Mouse (Mus musculus): ENCODE measurements at regions not wholly inside any gene's neighbourhood (a gene's known extent, or its start where the extent isn't known, plus 50 kb on each side); places are given as distances from the start of the nearest gene placed in this dataset.

- WGBS (ENCODE audit: insufficient replicate concordance): 47% methylated on average over 1 of the region's 1 CpGs
- DNase-seq (no peak), ATAC-seq (ENCODE audit: low read depth) (no peak)
- H3K4me2 ChIP-seq: no peak overlapping the region
- H3K4me1 ChIP-seq (replicated peaks): no peaks in the 10 kb centered on the region
- no peak overlapping the region for H3K27ac ChIP-seq
- H3K9ac ChIP-seq: no peak overlapping the region
- no peaks in the 10 kb centered on the region for H3K36me3 ChIP-seq
- H3K27me3 ChIP-seq: no peaks in the 10 kb centered on the region
- no peaks in the 10 kb centered on the region for H3K9me3 ChIP-seq (replicated peaks)
- no peak overlapping the region for H3K4me3 ChIP-seq (replicated peaks)
Measured at GRCm38 (mm10) chr14:99434645-99435044, 136.2 kb downstream of the Klf5 start.

- H3K36me3 ChIP-seq: no peaks in the 10 kb centered on the region
- H3K4me2 ChIP-seq: no peak overlapping the region
- no peaks in the 10 kb centered on the region for H3K27me3 ChIP-seq
- no peaks in the 10 kb centered on the region for H3K9me3 ChIP-seq (replicated peaks)
- no peak overlapping the region for H3K4me3 ChIP-seq (replicated peaks)
- no peak for ATAC-seq (ENCODE audit: low read depth)
- H3K9ac ChIP-seq: no peak overlapping the region
- 53% methylated on average over 3 of the region's 3 CpGs for WGBS (ENCODE audit: insufficient replicate concordance)
- H3K4me1 ChIP-seq (replicated peaks): no peaks in the 10 kb centered on the region
- no peak overlapping the region for H3K27ac ChIP-seq
- no peak for DNase-seq
Measured at GRCm38 (mm10) chr14:99435512-99435911, 137.0 kb downstream of the Klf5 start.

- H3K9me3 ChIP-seq (replicated peaks): no peaks in the 10 kb centered on the region
- 50% methylated on average over 1 of the region's 1 CpGs for WGBS (ENCODE audit: insufficient replicate concordance)
- H3K9ac ChIP-seq: no peak overlapping the region
Measured at GRCm38 (mm10) chr14:99436051-99436450, 137.6 kb downstream of the Klf5 start.

GRCm38 (mm10) chr14:99449112-99449511 is 150.6 kb downstream of the Klf5 start:
- H3K4me1 ChIP-seq (replicated peaks): no peaks in the 10 kb centered on the region
- 24% methylated on average over 5 of the region's 5 CpGs for WGBS (ENCODE audit: insufficient replicate concordance)
- no peak for DNase-seq
- H3K4me2 ChIP-seq: no peak overlapping the region
- H3K27ac ChIP-seq: no peak overlapping the region
- no peaks in the 10 kb centered on the region for H3K36me3 ChIP-seq
- H3K9me3 ChIP-seq (replicated peaks): no peaks in the 10 kb centered on the region
- no peak for ATAC-seq (ENCODE audit: low read depth)
- no peaks in the 10 kb centered on the region for H3K27me3 ChIP-seq
- no peak overlapping the region for H3K9ac ChIP-seq
- H3K4me3 ChIP-seq (replicated peaks): no peak overlapping the region

More at GRCm38 (mm10) chr14:99436051-99436450, 137.6 kb downstream of the Klf5 start:
- H3K4me3 ChIP-seq (replicated peaks): no peak overlapping the region
- DNase-seq (no peak), ATAC-seq (ENCODE audit: low read depth) (no peak)
- H3K27ac ChIP-seq: no peak overlapping the region
- no peak overlapping the region for H3K4me2 ChIP-seq
- H3K27me3 ChIP-seq: no peaks in the 10 kb centered on the region
- no peaks in the 10 kb centered on the region for H3K4me1 ChIP-seq (replicated peaks)
- H3K36me3 ChIP-seq: no peaks in the 10 kb centered on the region

- WGBS (ENCODE audit: insufficient replicate concordance): 47% methylated on average over 5 of the region's 5 CpGs
- H3K27me3 ChIP-seq: no peaks in the 10 kb centered on the region
- no peak overlapping the region for H3K27ac ChIP-seq
- DNase-seq (no peak), ATAC-seq (ENCODE audit: low read depth) (no peak)
- H3K4me3 ChIP-seq (replicated peaks): no peak overlapping the region
- H3K9me3 ChIP-seq (replicated peaks): no peaks in the 10 kb centered on the region
- H3K9ac ChIP-seq: no peak overlapping the region
- H3K4me1 ChIP-seq (replicated peaks): no peaks in the 10 kb centered on the region
- H3K36me3 ChIP-seq: no peaks in the 10 kb centered on the region
- no peak overlapping the region for H3K4me2 ChIP-seq
Measured at GRCm38 (mm10) chr14:99449870-99450269, 151.4 kb downstream of the Klf5 start.

- no peak for DNase-seq
- H3K4me3 ChIP-seq (replicated peaks): no peak overlapping the region
Measured at GRCm38 (mm10) chr14:99451110-99451795, 152.8 kb downstream of the Klf5 start.

GRCm38 (mm10) chr14:99453916-99454315 is 155.4 kb downstream of the Klf5 start:
- DNase-seq: no peak
- Histone ChIP-seq H3K4me1 (replicated peaks) (no peaks in the 10 kb centered on the region), H3K27me3 (no peaks in the 10 kb centered on the region), H3K4me2 (no peak overlapping the region), H3K9me3 (replicated peaks) (no peaks in the 10 kb centered on the region), H3K36me3 (no peaks in the 10 kb centered on the region), H3K4me3 (replicated peaks) (no peak overlapping the region), H3K27ac (no peak overlapping the region), H3K9ac (no peak overlapping the region)
- WGBS (ENCODE audit: insufficient replicate concordance): 67% methylated on average over 12 of the region's 12 CpGs
- no peak for ATAC-seq (ENCODE audit: low read depth)

More at GRCm38 (mm10) chr14:99451110-99451795, 152.8 kb downstream of the Klf5 start:
- Histone ChIP-seq H3K9ac (no peak overlapping the region), H3K4me1 (replicated peaks) (no peaks in the 10 kb centered on the region), H3K27ac (no peak overlapping the region), H3K4me2 (no peak overlapping the region), H3K27me3 (no peaks in the 10 kb centered on the region), H3K9me3 (replicated peaks) (no peaks in the 10 kb centered on the region), H3K36me3 (no peaks in the 10 kb centered on the region)
- WGBS (ENCODE audit: insufficient replicate concordance): 74% methylated on average over 11 of the region's 11 CpGs
- ATAC-seq (ENCODE audit: low read depth): no peak

- Histone ChIP-seq H3K9me3 (replicated peaks) (no peaks in the 10 kb centered on the region), H3K36me3 (no peaks in the 10 kb centered on the region), H3K27ac (no peak overlapping the region), H3K4me2 (no peak overlapping the region), H3K9ac (no peak overlapping the region), H3K4me1 (replicated peaks) (no peaks in the 10 kb centered on the region), H3K27me3 (no peaks in the 10 kb centered on the region), H3K4me3 (replicated peaks) (no peak overlapping the region)
- DNase-seq: no peak
- ATAC-seq (ENCODE audit: low read depth): no peak
- WGBS (ENCODE audit: insufficient replicate concordance): 80% methylated on average over 10 of the region's 10 CpGs
Measured at GRCm38 (mm10) chr14:99456555-99456954, 158.1 kb downstream of the Klf5 start.

GRCm38 (mm10) chr14:99457573-99457972 is 159.1 kb downstream of the Klf5 start:
- ATAC-seq (ENCODE audit: low read depth): no peak
- no peaks in the 10 kb centered on the region for H3K4me1 ChIP-seq (replicated peaks)
- WGBS (ENCODE audit: insufficient replicate concordance): 61% methylated on average over 6 of the region's 6 CpGs
- no peak overlapping the region for H3K4me3 ChIP-seq (replicated peaks)
- no peak overlapping the region for H3K27ac ChIP-seq
- no peaks in the 10 kb centered on the region for H3K27me3 ChIP-seq
- no peaks in the 10 kb centered on the region for H3K36me3 ChIP-seq
- no peak overlapping the region for H3K4me2 ChIP-seq
- H3K9me3 ChIP-seq (replicated peaks): no peaks in the 10 kb centered on the region
- DNase-seq: no peak
- H3K9ac ChIP-seq: no peak overlapping the region

GRCm38 (mm10) chr14:99472111-99472510 is 173.6 kb downstream of the Klf5 start:
- no peak for ATAC-seq (ENCODE audit: low read depth)
- H3K27ac ChIP-seq: no peak overlapping the region
- H3K4me3 ChIP-seq (replicated peaks): no peak overlapping the region
- no peaks in the 10 kb centered on the region for H3K4me1 ChIP-seq (replicated peaks)
- no peak for DNase-seq
- WGBS (ENCODE audit: insufficient replicate concordance): 71% methylated on average over 2 of the region's 2 CpGs
- no peaks in the 10 kb centered on the region for H3K36me3 ChIP-seq
- H3K4me2 ChIP-seq: no peak overlapping the region
- no peaks in the 10 kb centered on the region for H3K9me3 ChIP-seq (replicated peaks)
- no peak overlapping the region for H3K9ac ChIP-seq
- no peaks in the 10 kb centered on the region for H3K27me3 ChIP-seq

GRCm38 (mm10) chr14:99475271-99475670 is 176.8 kb downstream of the Klf5 start:
- Histone ChIP-seq H3K9me3 (replicated peaks) (no peaks in the 10 kb centered on the region), H3K4me1 (replicated peaks) (no peaks in the 10 kb centered on the region), H3K27ac (no peak overlapping the region), H3K36me3 (no peaks in the 10 kb centered on the region), H3K4me3 (replicated peaks) (no peak overlapping the region), H3K27me3 (no peaks in the 10 kb centered on the region), H3K9ac (no peak overlapping the region), H3K4me2 (no peak overlapping the region)
- 44% methylated on average over 8 of the region's 8 CpGs for WGBS (ENCODE audit: insufficient replicate concordance)
- ATAC-seq (ENCODE audit: low read depth): no peak
- DNase-seq: no peak

- Histone ChIP-seq H3K9ac (no peak overlapping the region), H3K27ac (no peak overlapping the region), H3K4me3 (replicated peaks) (no peak overlapping the region), H3K27me3 (no peaks in the 10 kb centered on the region), H3K9me3 (replicated peaks) (no peaks in the 10 kb centered on the region), H3K36me3 (no peaks in the 10 kb centered on the region), H3K4me1 (replicated peaks) (no peaks in the 10 kb centered on the region), H3K4me2 (no peak overlapping the region)
- ATAC-seq (ENCODE audit: low read depth) (no peak), DNase-seq (no peak)
- WGBS (ENCODE audit: insufficient replicate concordance): 54% methylated on average over 10 of the region's 10 CpGs
Measured at GRCm38 (mm10) chr14:99480325-99481077, 182.0 kb downstream of the Klf5 start.
